ENCODE assay signal across 11 mouse cellular contexts in the genomic region with DNA sequence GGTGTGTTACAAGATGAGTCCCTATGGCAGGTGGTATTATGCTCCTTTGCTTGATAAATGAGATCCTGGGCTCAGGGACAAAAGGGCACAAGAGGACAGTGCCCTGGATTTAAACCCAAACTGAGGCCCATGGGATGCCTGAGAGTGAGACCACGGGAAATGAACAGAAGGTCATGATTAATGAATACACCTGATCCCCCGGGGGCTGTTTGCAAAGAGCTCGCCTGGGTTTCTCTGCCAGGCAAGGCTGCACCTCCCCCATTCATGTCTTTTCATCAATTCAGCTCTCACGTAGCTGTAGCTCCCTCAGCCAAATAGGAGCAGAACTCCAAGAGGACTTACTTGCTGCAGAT.
DNase-seq lines count a peak whose midpoint lies in the region; ATAC-seq and TF ChIP-seq lines count a peak whose summit lies in the region.
"Had no signal": no experiment of that assay in that cellular context is flagged by ENCODE, and none has a peak within 500 bp of the region (broad histone marks: within the 10 kb centered on the region; RNA-seq: fewer than 3 reads in every experiment).

No protein-coding gene starts in this region.

- no peak overlapping the region for H3K27ac ChIP-seq in neural tube, embryonic 11.5 days (ENCODE audit: low read depth, low read length)
- H3K27ac ChIP-seq in forebrain, embryonic 15.5 days (replicated peaks) = peak overlapping the region; percentile 97
- no peak overlapping the region; the same call in 1 of the 2 replicates for H3K27ac ChIP-seq in midbrain, embryonic 11.5 days (ENCODE audit: low read depth, low read length)
- H3K27ac ChIP-seq in heart, embryonic 11.5 days (ENCODE audit: low read depth, low read length) = no peak overlapping the region
- no peak overlapping the region for H3K27ac ChIP-seq in intestine, postnatal 0 days (ENCODE audit: low read depth, low read length)
- H3K27ac ChIP-seq: left cerebral cortex, adult 2 months had no signal

- H3K27me3 ChIP-seq in neural tube, embryonic 11.5 days (ENCODE audit: control insufficient read depth, insufficient read depth, low read length) = no peaks in the 10 kb centered on the region
- H3K27me3 ChIP-seq in forebrain, embryonic 15.5 days = no peaks in the 10 kb centered on the region
- no peaks in the 10 kb centered on the region for H3K27me3 ChIP-seq in midbrain, embryonic 11.5 days (ENCODE audit: control insufficient read depth, insufficient read depth, low read length)
- H3K27me3 ChIP-seq in heart, embryonic 11.5 days (ENCODE audit: control insufficient read depth, insufficient read depth, low read length) = peaks cover 4% of the 10 kb centered on the region; the same call in 1 of the 2 replicates
- H3K27me3 ChIP-seq in intestine, postnatal 0 days (replicated peaks; ENCODE audit: control insufficient read depth, insufficient read depth, low read length) = no peaks in the 10 kb centered on the region

- 23% methylated on average over 4 of the region's 4 CpGs for WGBS in neural tube, embryonic 11.5 days
- WGBS in forebrain, embryonic 15.5 days = 5% methylated on average over 4 of the region's 4 CpGs
- WGBS in midbrain, embryonic 11.5 days = 26% methylated on average over 4 of the region's 4 CpGs
- WGBS in heart, embryonic 11.5 days (ENCODE audit: insufficient replicate concordance) = 39% methylated on average over 4 of the region's 4 CpGs
- 39% methylated on average over 4 of the region's 4 CpGs for WGBS in intestine, postnatal 0 days

- H3K4me1 ChIP-seq in neural tube, embryonic 11.5 days (ENCODE audit: control insufficient read depth, insufficient read depth, low read length) = peaks cover 32% of the 10 kb centered on the region
- peaks cover 49% of the 10 kb centered on the region for H3K4me1 ChIP-seq in forebrain, embryonic 15.5 days
- peaks cover 27% of the 10 kb centered on the region for H3K4me1 ChIP-seq in midbrain, embryonic 11.5 days (ENCODE audit: control insufficient read depth, insufficient read depth, low read length)
- H3K4me1 ChIP-seq in heart, embryonic 11.5 days (ENCODE audit: control insufficient read depth, insufficient read depth, low read length) = peaks cover 11% of the 10 kb centered on the region
- no peaks in the 10 kb centered on the region for H3K4me1 ChIP-seq in intestine, postnatal 0 days (replicated peaks; ENCODE audit: control insufficient read depth, insufficient read depth, low read length)

- no peak overlapping the region for H3K9ac ChIP-seq in neural tube, embryonic 11.5 days (ENCODE audit: low read length)
- H3K9ac ChIP-seq in forebrain, embryonic 15.5 days (replicated peaks) = peak overlapping the region; percentile 29; the same call in 1 of the 2 replicates
- H3K9ac ChIP-seq in midbrain, embryonic 11.5 days (ENCODE audit: low read length) = no peak overlapping the region
- no peak overlapping the region for H3K9ac ChIP-seq in heart, embryonic 11.5 days (ENCODE audit: low read depth, low read length)
- H3K9ac ChIP-seq in intestine, postnatal 0 days (ENCODE audit: low read depth, low read length) = no peak overlapping the region

- H3K4me3 ChIP-seq in neural tube, embryonic 11.5 days (ENCODE audit: low read depth, low read length) = no peak overlapping the region
- H3K4me3 ChIP-seq in forebrain, embryonic 15.5 days = no peak overlapping the region
- no peak overlapping the region for H3K4me3 ChIP-seq in midbrain, embryonic 11.5 days (ENCODE audit: low read depth, low read length)
- H3K4me3 ChIP-seq in heart, embryonic 11.5 days (ENCODE audit: low read depth, low read length) = no peak overlapping the region
- no peak overlapping the region for H3K4me3 ChIP-seq in intestine, postnatal 0 days (ENCODE audit: low read depth, low read length)
- H3K4me3 ChIP-seq: left cerebral cortex, adult 2 months had no signal

- ATAC-seq in neural tube, embryonic 11.5 days (ENCODE audit: insufficient read depth, low FRiP score, low TSS enrichment) = peak; percentile 56
- 0 out of 2 replicates have a peak, but pooled peaks have one; percentile 12 for ATAC-seq in forebrain, embryonic 15.5 days (replicated peaks)
- peak; percentile 10; the same call in 1 of the 2 replicates for ATAC-seq in midbrain, embryonic 11.5 days (ENCODE audit: low FRiP score)
- ATAC-seq in heart, embryonic 11.5 days (replicated peaks; ENCODE audit: insufficient number of reproducible peaks, low FRiP score, low TSS enrichment) = no peak
- no peak for ATAC-seq in intestine, postnatal 0 days
- ATAC-seq: inflammation-experienced regulatory T-cells, adult 6 months had no signal

- no peak overlapping the region for H3K4me2 ChIP-seq in neural tube, embryonic 11.5 days (ENCODE audit: low read depth)
- no peak overlapping the region for H3K4me2 ChIP-seq in forebrain, embryonic 15.5 days (replicated peaks)
- no peak overlapping the region for H3K4me2 ChIP-seq in midbrain, embryonic 11.5 days
- no peak overlapping the region for H3K4me2 ChIP-seq in heart, embryonic 11.5 days
- no peak overlapping the region for H3K4me2 ChIP-seq in intestine, postnatal 0 days (replicated peaks; ENCODE audit: low read depth)

- no peaks in the 10 kb centered on the region for H3K9me3 ChIP-seq in neural tube, embryonic 11.5 days (ENCODE audit: control insufficient read depth, low read length)
- no peaks in the 10 kb centered on the region for H3K9me3 ChIP-seq in forebrain, embryonic 15.5 days
- H3K9me3 ChIP-seq in midbrain, embryonic 11.5 days (ENCODE audit: control insufficient read depth, low read length) = no peaks in the 10 kb centered on the region
- no peaks in the 10 kb centered on the region for H3K9me3 ChIP-seq in heart, embryonic 11.5 days (replicated peaks; ENCODE audit: control insufficient read depth, low read length)
- H3K9me3 ChIP-seq in intestine, postnatal 0 days (ENCODE audit: control insufficient read depth) = no peaks in the 10 kb centered on the region

- peak; percentile 71 for DNase-seq in neural tube, embryonic 11.5 days (ENCODE audit: low spot score)
- DNase-seq in neural tube, embryonic 10.5 days (ENCODE audit: extremely low spot score, low spot score) = no peak
- no peak for DNase-seq in midbrain, embryonic 11.5 days (ENCODE audit: low spot score, missing footprints)
- no peak for DNase-seq in adrenal gland, postnatal 25 days
- DNase-seq: heart, adult 18-20 months; lung, adult 18-20 months had no signal

- no peak for TF ChIP-seq CTCF in intestine, postnatal 0 days (IDR thresholded peaks at IDR 0.05; ENCODE audit: low read depth)

- H3K36me3 ChIP-seq in neural tube, embryonic 11.5 days (ENCODE audit: control insufficient read depth, insufficient read depth, low read length) = no peaks in the 10 kb centered on the region
- no peaks in the 10 kb centered on the region for H3K36me3 ChIP-seq in forebrain, embryonic 15.5 days
- no peaks in the 10 kb centered on the region for H3K36me3 ChIP-seq in midbrain, embryonic 11.5 days (ENCODE audit: control insufficient read depth, insufficient read depth, low read length)
- no peaks in the 10 kb centered on the region for H3K36me3 ChIP-seq in heart, embryonic 11.5 days (ENCODE audit: control insufficient read depth, insufficient read depth, low read length)
- H3K36me3 ChIP-seq in intestine, postnatal 0 days (ENCODE audit: control insufficient read depth, insufficient read depth) = no peaks in the 10 kb centered on the region

Comparison
In these comparisons a context has a peak if more than half of its experiments do, and no peak if none do; other contexts are left out.
1. ATAC-seq: peak in neural tube, embryonic 11.5 days (single experiment), forebrain, embryonic 15.5 days (single experiment) and midbrain, embryonic 11.5 days (single experiment); none in heart, embryonic 11.5 days (single experiment) and intestine, postnatal 0 days (single experiment).